Mouse (Mus musculus) gastrocnemius, postnatal 36 days (tissue): ENCODE results near the gene B2m. TPM values are rescaled to one million over a fixed set of nuclear protein-coding genes. Genes with fewer than 3 reads are reported as not detected.

ENCODE experiments used
- DNase-seq, 2 experiments: peaks; one replicate each; pipeline ENCODE4 v3.0.0; 2022
- intact Hi-C: fragments of 180-260 bp; cut with DNase I; formaldehyde crosslinking; loops from one replicate; pipeline ENCODE4 v1.15.1; 2025
- total RNA-seq, 2 experiments: library from RNA; stranded (reverse); gene quantifications; 2 replicates each; pipeline ENCODE4 v1.2.3; 2021

Gene B2m
- total RNA-seq, 2 experiments from 2014 or later = 61.2 to 75.7 TPM

DNA sequence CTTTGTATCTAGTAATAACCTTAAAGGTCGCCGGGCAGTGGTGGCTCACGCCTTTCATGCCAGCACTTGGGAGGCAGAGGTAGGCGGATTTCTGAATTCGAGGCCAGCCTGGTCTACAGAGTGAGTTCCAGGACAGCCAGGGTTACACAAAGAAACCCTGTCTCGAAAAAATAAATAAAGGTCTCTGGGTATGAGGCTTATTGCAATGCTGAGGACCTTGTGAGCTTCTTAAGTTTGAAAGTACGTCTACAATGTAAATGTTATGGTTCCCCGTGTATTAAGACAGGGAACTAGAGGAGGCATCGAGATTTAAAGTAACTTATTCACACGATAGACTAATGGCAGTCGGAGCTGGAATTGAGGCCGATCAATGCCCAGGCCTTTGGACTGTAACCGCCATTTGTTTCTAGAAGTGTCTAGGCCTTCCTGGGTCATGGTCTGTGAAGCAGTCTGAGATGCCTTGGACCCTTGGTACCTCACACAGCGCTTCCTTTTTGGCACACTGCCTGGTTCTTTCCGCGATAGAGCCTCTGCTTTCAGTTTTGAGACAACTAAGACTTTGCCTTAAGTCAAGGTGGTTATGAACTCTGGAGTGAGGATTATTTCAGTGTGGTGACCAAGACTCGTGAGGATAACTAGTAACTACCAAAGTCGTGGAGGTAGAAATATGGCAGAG, 894 bp downstream of the B2m start:
- intact Hi-C loops = no loop called here
- DNase-seq = peak; percentile 45 to 46

DNA sequence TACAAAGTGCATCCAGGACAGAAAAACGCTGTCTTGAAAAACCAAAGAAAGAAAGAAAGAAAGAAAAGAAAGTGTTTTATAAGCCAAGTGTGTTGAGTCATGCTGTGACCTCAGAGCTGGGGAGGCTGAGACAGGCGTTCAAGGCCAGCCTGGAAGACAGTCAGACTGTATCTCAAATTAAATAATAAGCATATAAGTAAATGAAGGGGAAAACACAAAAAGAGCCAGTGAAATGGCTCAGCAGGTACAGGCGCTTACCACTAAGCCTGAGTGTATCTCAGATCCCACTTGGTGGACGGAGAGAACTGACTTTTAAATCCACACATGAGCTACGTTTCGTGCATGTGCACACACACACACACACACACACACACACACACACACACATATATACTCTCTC, 1.8 kb downstream of the B2m start:
- intact Hi-C loops = no loop called here
- DNase-seq = no peak

- intact Hi-C loops = no loop called here
- DNase-seq = no peak
Observed at GRCm38 (mm10) chr2:122149716-122150115, 2.2 kb downstream of the B2m start.

DNA sequence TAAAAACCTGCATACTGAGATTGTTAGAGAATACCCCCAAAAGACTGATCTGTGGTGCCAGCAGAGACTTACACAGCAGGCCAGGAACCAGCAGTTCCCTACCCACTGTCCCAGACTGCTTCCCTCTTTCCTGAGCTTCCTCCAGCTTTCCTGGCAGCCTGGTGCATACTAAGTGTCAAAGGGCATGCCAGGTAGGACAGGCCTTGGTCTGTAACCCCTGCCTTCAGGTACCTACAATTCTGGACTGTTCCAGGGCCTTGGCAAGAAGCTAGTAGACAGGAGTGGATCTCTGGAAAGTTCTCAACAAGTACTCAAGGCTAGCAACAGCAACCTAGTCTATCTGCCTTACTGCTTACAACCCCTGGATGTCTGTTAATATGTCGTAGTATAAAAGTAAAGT, 3.7 kb downstream of the B2m start:
- intact Hi-C loops = no loop called here
- no peak for DNase-seq

GRCm38 (mm10) chr2:122152850-122153249, 5.4 kb downstream of the B2m start:
- no peak for DNase-seq
- intact Hi-C loops = no loop called here

GRCm38 (mm10) chr2:122153681-122154365, 6.3 kb downstream of the B2m start:
- intact Hi-C loops = no loop called here
- DNase-seq = no peak

- intact Hi-C loops = no loop called here
- DNase-seq = no peak
Observed at GRCm38 (mm10) chr2:122154479-122154878, 7.0 kb downstream of the B2m start.

GRCm38 (mm10) chr2:122155292-122155691, 7.8 kb downstream of the B2m start:
- DNase-seq = no peak
- intact Hi-C loops = no loop called here

DNA sequence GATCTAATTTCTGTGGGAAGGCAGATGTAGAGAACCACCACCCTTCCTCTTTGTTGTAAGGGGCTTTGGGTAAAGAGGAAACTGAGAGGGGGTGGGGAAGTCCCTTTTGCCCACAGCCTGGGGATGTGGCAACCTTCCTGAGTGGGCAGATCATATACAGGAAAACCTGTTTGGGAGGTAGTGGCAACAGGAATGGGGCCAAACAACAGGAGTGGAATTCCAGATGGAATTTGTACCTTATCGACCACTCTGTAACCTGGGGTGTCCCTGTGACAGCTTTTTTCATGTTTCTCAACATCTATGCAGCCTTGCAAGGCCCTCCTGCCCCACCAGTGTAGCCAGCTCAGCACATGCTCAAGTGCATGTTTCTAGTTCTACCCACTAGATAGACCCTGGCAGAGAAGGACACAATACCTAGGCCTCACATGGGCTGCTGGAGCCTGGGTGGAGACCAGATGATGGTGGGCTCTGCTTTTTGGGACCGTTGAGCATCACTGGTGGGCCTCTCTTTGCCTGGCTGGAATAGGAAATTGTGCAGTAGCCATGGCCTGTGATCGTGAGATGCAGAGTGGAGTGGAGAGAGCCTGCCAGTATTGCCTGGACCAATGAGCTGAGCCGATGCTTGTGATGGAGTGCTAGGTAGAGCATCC, 8.7 kb downstream of the B2m start:
- no peak for DNase-seq
- intact Hi-C loops = no loop called here

GRCm38 (mm10) chr2:122157561-122157960, 10.1 kb downstream of the B2m start:
- intact Hi-C loops = no loop called here
- no peak for DNase-seq

DNA sequence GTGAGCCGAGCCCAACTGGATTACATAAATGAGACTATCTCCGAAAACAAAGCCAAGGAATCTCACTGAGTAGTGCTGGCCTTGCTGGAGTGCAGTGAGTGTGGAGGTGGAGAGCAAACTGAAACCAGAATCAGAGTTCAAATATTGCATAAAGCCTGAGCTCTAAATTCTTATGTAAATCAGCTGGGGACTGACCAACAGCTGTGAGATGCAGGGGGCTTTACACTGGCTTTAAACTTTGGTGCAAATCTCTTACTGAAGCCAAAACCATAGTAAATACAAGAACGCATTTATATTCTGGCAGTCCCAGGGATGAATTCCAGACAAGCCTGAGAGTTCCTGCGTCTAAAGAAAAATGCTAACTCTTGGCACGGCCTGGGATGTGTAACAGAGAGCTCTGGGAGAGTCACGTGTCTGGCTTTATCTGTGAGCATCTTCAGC, 10.9 kb downstream of the B2m start:
- no peak for DNase-seq
- intact Hi-C loops = loop anchor here (2.0 kb wide), 2 partner anchors 40 to 88 kb away; partner anchors contain the start of gene Spg11

DNA sequence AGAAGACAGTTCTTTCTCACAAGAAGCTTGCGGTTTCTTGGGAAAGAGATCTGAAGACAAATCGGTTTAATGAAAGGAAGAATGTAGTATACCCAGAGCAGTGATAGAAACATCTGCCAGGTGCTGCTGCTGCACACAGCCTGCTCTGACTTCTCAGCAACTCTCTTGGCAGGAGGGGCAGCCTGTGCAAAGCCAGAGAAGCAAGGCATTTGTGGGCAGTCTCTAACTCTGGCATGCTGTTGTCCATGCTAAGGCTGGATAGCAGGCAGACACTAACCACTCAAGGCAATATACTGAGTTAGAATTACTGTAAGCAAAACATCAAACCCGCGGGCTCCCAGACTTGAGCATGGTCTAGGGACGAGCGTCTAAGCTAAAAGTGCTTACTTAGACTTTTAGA, 12.2 kb downstream of the B2m start:
- intact Hi-C loops = loop anchor here (2.0 kb wide), 2 partner anchors 41 to 89 kb away; partner anchors contain the start of gene Spg11
- DNase-seq = no peak

DNA sequence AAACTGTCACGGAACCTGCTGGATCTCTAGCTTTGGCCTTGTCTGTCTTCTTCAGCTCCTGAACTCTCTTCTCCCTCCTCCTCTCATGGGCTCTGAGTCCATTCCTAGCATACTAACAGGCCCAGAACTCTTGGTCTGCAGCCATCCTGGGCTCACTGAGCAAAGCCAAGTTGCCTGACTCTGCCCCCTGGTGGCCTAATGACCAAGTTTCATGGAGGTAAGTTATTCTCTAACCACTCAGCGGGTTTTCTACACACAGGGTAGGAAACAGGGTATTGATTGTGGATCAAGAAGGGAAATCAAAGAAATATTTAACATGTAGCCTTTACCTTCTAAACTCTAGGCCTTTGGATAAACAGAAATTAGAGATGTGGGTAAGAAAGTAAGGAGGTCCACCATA, 13.2 kb downstream of the B2m start, which contains the start of gene Trim69:
Gene Trim69 (plus strand): TSS at position 21 of the 400 bp plus-strand sequence.
- intact Hi-C loops = no loop called here
- peak; percentile 76 to 84 for DNase-seq

GRCm38 (mm10) chr2:122161542-122161941, 14.1 kb downstream of the B2m start:
- no peak for DNase-seq
- intact Hi-C loops = no loop called here

DNA sequence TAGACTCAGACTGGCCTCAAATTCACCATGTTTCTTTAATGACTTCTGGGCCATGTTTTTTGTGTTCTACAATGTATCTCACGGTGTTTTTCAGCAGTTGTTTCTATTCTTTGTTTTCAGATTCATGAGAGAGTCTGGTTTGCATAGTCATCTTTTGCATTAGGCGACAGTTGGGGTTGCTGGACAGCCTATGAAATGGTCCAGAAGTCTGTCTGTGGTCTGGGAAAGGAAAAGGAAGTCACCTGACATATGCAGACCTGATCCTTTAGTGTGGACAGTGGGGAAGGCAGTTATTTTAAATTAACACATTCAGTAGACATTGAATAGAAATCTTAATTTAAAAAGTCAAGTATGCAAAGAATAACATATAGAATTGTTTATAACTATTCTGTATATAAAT, 15.0 kb downstream of the B2m start:
- DNase-seq = no peak
- intact Hi-C loops = no loop called here

DNA sequence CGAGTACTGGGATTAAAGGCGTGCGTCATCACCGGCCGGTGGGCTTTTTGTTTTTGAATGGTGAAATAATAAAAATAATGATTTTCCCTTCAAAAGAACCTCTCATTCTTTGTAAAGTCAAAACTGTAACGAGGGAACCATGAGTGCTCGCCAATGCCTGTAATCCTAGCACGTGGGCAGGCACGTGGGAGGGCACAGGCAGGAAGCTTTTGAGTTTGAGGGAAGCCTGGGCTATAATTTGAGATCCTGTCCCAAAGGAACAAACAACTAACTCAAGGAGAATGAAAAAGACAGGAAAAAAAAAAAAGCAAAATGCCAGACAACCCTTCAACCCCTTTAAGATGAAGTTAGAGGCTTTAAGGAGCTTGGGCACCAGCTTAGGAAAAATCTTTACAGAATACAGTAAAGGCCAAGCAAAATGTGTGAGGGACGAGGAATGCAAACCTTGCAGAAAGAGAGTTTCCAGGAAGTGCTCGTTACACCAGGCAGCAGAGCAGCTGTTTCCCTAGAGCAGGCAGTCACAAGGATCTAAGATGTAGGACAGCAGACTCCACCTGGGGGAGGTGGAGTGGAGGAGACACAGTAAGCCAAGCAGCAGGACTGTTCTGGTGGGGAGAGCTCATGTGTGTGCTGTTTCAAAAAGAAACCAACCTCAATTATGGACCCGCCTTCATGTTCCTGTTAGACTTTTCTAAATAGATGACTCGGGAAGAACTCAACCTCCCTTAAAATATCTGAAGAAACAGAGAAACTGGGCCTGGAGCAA, 16.1 kb downstream of the B2m start:
- intact Hi-C loops = no loop called here
- DNase-seq = no peak

DNA sequence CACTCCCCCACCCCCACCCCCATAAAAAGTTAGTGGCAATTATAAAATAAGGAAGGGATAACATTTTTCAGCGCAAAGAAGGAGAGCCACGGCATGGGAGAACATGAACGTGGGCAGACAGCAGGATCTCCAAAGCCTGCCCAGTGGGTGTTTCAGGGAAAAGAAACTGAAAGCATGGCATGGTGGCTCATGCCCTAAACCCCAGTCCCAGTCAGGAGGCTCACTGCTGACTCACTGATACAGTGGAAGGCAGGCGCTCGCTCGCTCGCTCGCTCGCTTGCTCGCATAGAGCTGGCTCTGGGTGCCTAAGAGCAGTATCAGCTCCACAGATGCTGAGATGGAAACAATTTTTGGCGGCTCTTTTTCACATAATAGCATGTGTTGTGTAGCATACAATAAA, 16.8 kb downstream of the B2m start:
- no peak for DNase-seq
- intact Hi-C loops = no loop called here

GRCm38 (mm10) chr2:122171292-122171691, 23.8 kb downstream of the B2m start:
- no peak for DNase-seq
- intact Hi-C loops = no loop called here

GRCm38 (mm10) chr2:122172188-122172587, 24.7 kb downstream of the B2m start:
- DNase-seq = no peak
- intact Hi-C loops = no loop called here

- DNase-seq = no peak
- intact Hi-C loops = no loop called here
Observed at GRCm38 (mm10) chr2:122180051-122180822, 32.8 kb downstream of the B2m start.
